Mouse (Mus musculus) bone marrow, adult 2 months (tissue): ENCODE measurements at regions not wholly inside any gene's neighbourhood (a gene's known extent, or its start where the extent isn't known, plus 50 kb on each side); places are given as distances from the start of the nearest gene placed in this dataset.

Source experiments
- CTCF ChIP-seq: fragments of 200-500 bp; IDR thresholded peaks from 2 replicates; pipeline ENCODE4 v1.5.1; 2011; ENCODE audit warnings: low read length, control low read depth; ENCODE audit not compliant: control insufficient read depth, insufficient read depth
- POLR2A ChIP-seq: fragments of 200-500 bp; IDR thresholded peaks from 2 replicates; pipeline ENCODE4 v1.6.1; 2011; ENCODE audit warnings: low read depth, mild to moderate bottlenecking, control low read depth, low read length, borderline replicate concordance; ENCODE audit not compliant: control insufficient read depth

DNA sequence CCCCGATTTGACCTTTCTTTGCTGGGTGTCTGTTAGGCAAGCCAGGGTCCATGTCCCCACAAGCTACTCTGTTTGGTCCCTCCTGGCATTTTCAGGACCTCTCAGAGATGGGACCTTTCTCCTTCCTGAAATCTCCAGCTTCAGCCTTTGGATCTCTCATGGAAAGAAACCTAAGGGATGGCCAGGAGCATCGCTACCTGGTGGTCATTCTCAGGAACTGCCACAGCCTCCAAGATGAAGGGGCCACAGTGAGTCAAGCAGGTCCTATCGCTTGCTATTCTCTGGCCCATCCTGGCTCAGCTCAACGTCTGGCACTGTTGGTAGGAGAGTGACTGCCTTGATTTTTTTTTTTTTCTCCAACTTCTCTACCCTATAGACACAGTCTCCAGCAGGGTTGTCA, 291.0 kb upstream of the Eef2kmt start:
- TF ChIP-seq POLR2A (no peak), CTCF (no peak)
